Comparison of ENCODE assay signal across 14 mouse cellular contexts in genomic region chr9:121303748-121304147, GRCm38 (mm10). TPM values are rescaled to one million over a fixed set of nuclear protein-coding genes. Genes with fewer than 3 reads are reported as not detected.
DNase-seq lines count a peak whose midpoint lies in the region; ATAC-seq lines count a peak whose summit lies in the region.
"Had no signal": no experiment of that assay in that cellular context is flagged by ENCODE, and none has a peak within 500 bp of the region (broad histone marks: within the 10 kb centered on the region; RNA-seq: fewer than 3 reads in every experiment).

No protein-coding gene starts in this region.

- H3K4me2 ChIP-seq in hindbrain, embryonic 16.5 days (ENCODE audit: low read length) = peak overlapping the region; percentile 32
- peak overlapping the region; percentile 31 for H3K4me2 ChIP-seq in neural tube, embryonic 12.5 days (replicated peaks)
- H3K4me2 ChIP-seq: embryonic facial prominence, embryonic 12.5 days; limb, embryonic 13.5 days had no signal

- H3K9me3 ChIP-seq in hindbrain, embryonic 16.5 days (ENCODE audit: control insufficient read depth, low read length) = no peaks in the 10 kb centered on the region
- no peaks in the 10 kb centered on the region for H3K9me3 ChIP-seq in neural tube, embryonic 12.5 days
- H3K9me3 ChIP-seq: embryonic facial prominence, embryonic 12.5 days; G1E; limb, embryonic 13.5 days had no signal

- H3K4me1 ChIP-seq in hindbrain, embryonic 16.5 days (ENCODE audit: control insufficient read depth, insufficient read depth, low read depth, low read length) = peaks cover 44% of the 10 kb centered on the region
- H3K4me1 ChIP-seq in neural tube, embryonic 12.5 days = peaks cover 55% of the 10 kb centered on the region

- peak; percentile 65 for ATAC-seq in hindbrain, embryonic 16.5 days
- peak; percentile 59 for ATAC-seq in neural tube, embryonic 12.5 days (ENCODE audit: low FRiP score, low read depth)
- ATAC-seq in megakaryocyte, adult 5-6 weeks (ENCODE audit: poor library complexity, severe bottlenecking) = no peak

- DNase-seq in kidney, adult 9 months = peak; percentile 70
- DNase-seq in kidney, postnatal 10 days = no peak
- DNase-seq in embryo, embryonic 9.5 days (ENCODE audit: extremely low spot score) = peak; percentile 77
- no peak for DNase-seq in adrenal gland, postnatal 4 days (ENCODE audit: low spot score in 2 of 2)
- no peak for DNase-seq in frontal cortex, adult 2 months (ENCODE audit: extremely low spot score in 1 of 2, low spot score in 1 of 2)
- DNase-seq: adrenal gland, postnatal 36 days; right cerebral cortex, postnatal 14 days had no signal

- no peaks in the 10 kb centered on the region for H3K36me3 ChIP-seq in hindbrain, embryonic 16.5 days (ENCODE audit: control insufficient read depth, insufficient read depth, low read length)
- no peaks in the 10 kb centered on the region for H3K36me3 ChIP-seq in neural tube, embryonic 12.5 days
- H3K36me3 ChIP-seq: embryonic facial prominence, embryonic 12.5 days; limb, embryonic 13.5 days had no signal

- no peaks in the 10 kb centered on the region for H3K27me3 ChIP-seq in hindbrain, embryonic 16.5 days (replicated peaks; ENCODE audit: control insufficient read depth, insufficient read depth, low read length)
- no peaks in the 10 kb centered on the region for H3K27me3 ChIP-seq in neural tube, embryonic 12.5 days (replicated peaks)
- H3K27me3 ChIP-seq: limb, embryonic 13.5 days had no signal

- H3K9ac ChIP-seq in hindbrain, embryonic 16.5 days (ENCODE audit: low read depth, low read length) = no peak overlapping the region; the same call in 1 of the 2 replicates
- no peak overlapping the region for H3K9ac ChIP-seq in neural tube, embryonic 12.5 days
- H3K9ac ChIP-seq: limb, embryonic 13.5 days had no signal

- H3K27ac ChIP-seq in hindbrain, embryonic 16.5 days (ENCODE audit: low read depth, low read length) = peak overlapping the region; percentile 12; the same call in 1 of the 2 replicates
- H3K27ac ChIP-seq in neural tube, embryonic 12.5 days = no peak overlapping the region
- H3K27ac ChIP-seq: embryonic facial prominence, embryonic 12.5 days; limb, embryonic 13.5 days; macrophage had no signal

- 12% methylated on average over 9 of the region's 9 CpGs for WGBS in hindbrain, embryonic 16.5 days
- 15% methylated on average over 9 of the region's 9 CpGs for WGBS in neural tube, embryonic 12.5 days

- H3K4me3 ChIP-seq in hindbrain, embryonic 16.5 days (ENCODE audit: low read length) = no peak overlapping the region
- no peak overlapping the region for H3K4me3 ChIP-seq in neural tube, embryonic 12.5 days
- H3K4me3 ChIP-seq: embryonic facial prominence, embryonic 12.5 days; limb, embryonic 13.5 days had no signal

RNA-seq across cellular contexts. Expression of gene Trak1, which starts 6.4 kb away (rescaled TPM):
- 57.8 and 59.3 TPM in 2 replicates for polyA plus RNA-seq in hindbrain, embryonic 16.5 days (2015; fragmentation: Nextera tagmentation; extraction: Ambion mirVana)
- polyA plus RNA-seq in neural tube, embryonic 12.5 days (2016; fragmentation: Nextera tagmentation; extraction: Ambion mirVana) = 40.7 and 41.7 TPM in 2 replicates
- 10 to 100 TPM; 76.0 to 83.4 TPM for total RNA-seq in adrenal gland, postnatal 4 days (2021)
- polyA plus RNA-seq in frontal cortex, adult 2 months (2012; rRNA removed) = 136 and 139 TPM in 2 replicates
- 23.2 and 25.0 TPM in 2 replicates for total RNA-seq in megakaryocyte, adult 5-6 weeks (2015)
- 20.0 and 22.0 TPM in 2 replicates for total RNA-seq in megakaryocyte, adult 5-6 weeks (2017)

RNA-seq across cellular contexts. Expression of gene Ulk4, which starts 26.8 kb away (rescaled TPM):
- polyA plus RNA-seq in hindbrain, embryonic 16.5 days (2015; fragmentation: Nextera tagmentation; extraction: Ambion mirVana) = 75.8 and 79.9 TPM in 2 replicates
- polyA plus RNA-seq in neural tube, embryonic 12.5 days (2016; fragmentation: Nextera tagmentation; extraction: Ambion mirVana) = 143 and 144 TPM in 2 replicates
- 1 to 10 TPM; 5.3 to 5.7 TPM for total RNA-seq in adrenal gland, postnatal 4 days (2021)
- 5.9 and 6.2 TPM in 2 replicates for polyA plus RNA-seq in frontal cortex, adult 2 months (2012; rRNA removed)
- total RNA-seq in megakaryocyte, adult 5-6 weeks (2015) = 0.20 TPM in 1 of 2 replicates, not detected in the other
- total RNA-seq in megakaryocyte, adult 5-6 weeks (2017) = 0.12 and 1.0 TPM in 2 replicates

Comparison
In these comparisons a context has a peak if more than half of its experiments do, and no peak if none do; other contexts are left out.
1. DNase-seq: peak in kidney, adult 9 months (single experiment) and embryo, embryonic 9.5 days (single experiment); none in kidney, postnatal 10 days (single experiment), adrenal gland, postnatal 4 days (0 of 2) and frontal cortex, adult 2 months (0 of 2).
2. RNA of gene Ulk4, which starts 26.8 kb away (polyA plus RNA-seq): 143 to 144 TPM in neural tube, embryonic 12.5 days and 75.8 to 79.9 TPM in hindbrain, embryonic 16.5 days; 5.9 to 6.2 TPM in frontal cortex, adult 2 months; every median in the first group is over 10 times any median in the second.